Mouse (Mus musculus): ENCODE results near the gene Rassf6.
A peak's percentile ranks its signal among the peaks of the same experiment; 100 is the strongest.

Gene Rassf6

GRCm38 (mm10) chr5:90640286-90641217 is at the start of gene Rassf6:
Gene Rassf6 (minus strand): TSS chr5:90640657.
- peak; percentile 22 for DNase-seq (ENCODE audit: low spot score)

GRCm38 (mm10) chr5:90689426-90690128 is 49.1 kb upstream of the Rassf6 start:
- no peak for DNase-seq (ENCODE audit: low spot score)

- DNase-seq (ENCODE audit: low spot score): no peak
Observed at GRCm38 (mm10) chr5:90687913-90688312, 47.5 kb upstream of the Rassf6 start.

- peak; percentile 42 for DNase-seq (ENCODE audit: low spot score)
Observed at GRCm38 (mm10) chr5:90684994-90685393, 44.5 kb upstream of the Rassf6 start.

GRCm38 (mm10) chr5:90681842-90682241 is 41.4 kb upstream of the Rassf6 start:
- no peak for DNase-seq (ENCODE audit: low spot score)

GRCm38 (mm10) chr5:90677560-90677959 is 37.1 kb upstream of the Rassf6 start:
- no peak for DNase-seq (ENCODE audit: low spot score)

GRCm38 (mm10) chr5:90661852-90662251 is 21.4 kb upstream of the Rassf6 start:
- DNase-seq (ENCODE audit: low spot score): no peak

GRCm38 (mm10) chr5:90661436-90661835 is 21.0 kb upstream of the Rassf6 start:
- DNase-seq (ENCODE audit: low spot score): peak; percentile 82

GRCm38 (mm10) chr5:90660411-90660810 is 20.0 kb upstream of the Rassf6 start:
- DNase-seq (ENCODE audit: low spot score): no peak

GRCm38 (mm10) chr5:90656681-90657080 is 16.2 kb upstream of the Rassf6 start:
- DNase-seq (ENCODE audit: low spot score): peak; percentile 61

- no peak for DNase-seq (ENCODE audit: low spot score)
Observed at GRCm38 (mm10) chr5:90655891-90656290, 15.4 kb upstream of the Rassf6 start.

- no peak for DNase-seq (ENCODE audit: low spot score)
Observed at GRCm38 (mm10) chr5:90654798-90655197, 14.3 kb upstream of the Rassf6 start.

- DNase-seq (ENCODE audit: low spot score): peak; percentile 89
Observed at GRCm38 (mm10) chr5:90652724-90653123, 12.3 kb upstream of the Rassf6 start.

- no peak for DNase-seq (ENCODE audit: low spot score)
Observed at GRCm38 (mm10) chr5:90650466-90651150, 10.2 kb upstream of the Rassf6 start.

- DNase-seq (ENCODE audit: low spot score): no peak
Observed at GRCm38 (mm10) chr5:90647473-90647872, 7.0 kb upstream of the Rassf6 start.

GRCm38 (mm10) chr5:90646398-90646797 is 5.9 kb upstream of the Rassf6 start:
- no peak for DNase-seq (ENCODE audit: low spot score)

- no peak for DNase-seq (ENCODE audit: low spot score)
Observed at GRCm38 (mm10) chr5:90645579-90645978, 5.1 kb upstream of the Rassf6 start.

- no peak for DNase-seq (ENCODE audit: low spot score)
Observed at GRCm38 (mm10) chr5:90641218-90641610, 757 bp upstream of the Rassf6 start.

GRCm38 (mm10) chr5:90634885-90635284 is 5.6 kb downstream of the Rassf6 start:
- no peak for DNase-seq (ENCODE audit: low spot score)

GRCm38 (mm10) chr5:90628530-90628929 is 11.9 kb downstream of the Rassf6 start:
- DNase-seq (ENCODE audit: low spot score): no peak

- DNase-seq (ENCODE audit: low spot score): no peak
Observed at GRCm38 (mm10) chr5:90628011-90628410, 12.4 kb downstream of the Rassf6 start.

GRCm38 (mm10) chr5:90627423-90627822 is 13.0 kb downstream of the Rassf6 start:
- DNase-seq (ENCODE audit: low spot score): no peak

Data from retina, embryonic 14.5 days (tissue).